Mouse (Mus musculus) v-Abl transformed pro-B cells (cell line): ENCODE results near the gene Olfr723.
"Not testable (repeated sequence)": the region's sequence is repeated elsewhere in the genome, so short reads cannot be mapped to it uniquely, and the experiment has no call there.

ENCODE experiments used
- in situ Hi-C, 2 experiments: fragments of 400-800 bp; cut with MboI; formaldehyde crosslinking; loops; one replicate each; pipeline ENCODE4 v1.15.1; 2025; ENCODE audit not compliant: unreplicated experiment in 2 of 2

Gene Olfr723

DNA sequence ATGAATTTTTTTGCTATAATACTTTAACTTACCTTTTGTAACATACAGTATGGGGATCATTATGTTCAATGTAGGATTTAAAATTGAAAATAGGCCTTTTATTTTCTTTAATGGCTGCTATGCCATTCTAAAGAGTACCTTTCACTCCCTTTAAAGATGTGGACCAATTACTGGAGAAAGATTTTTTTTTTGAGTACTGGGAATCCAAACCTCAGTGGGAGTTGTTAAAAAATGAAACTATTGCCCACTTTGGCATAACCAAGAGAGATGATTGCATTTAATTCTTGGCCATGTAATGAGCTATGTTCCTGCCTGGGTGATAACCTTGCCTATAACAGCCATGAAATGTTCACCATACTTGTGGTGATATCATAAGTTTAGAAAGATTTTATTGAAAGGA is at the start of gene Olfr723:
TSS of gene Olfr723 (minus strand) at position 101 of the 400 bp plus-strand sequence.
- in situ Hi-C loops: not testable (repeated sequence)

DNA sequence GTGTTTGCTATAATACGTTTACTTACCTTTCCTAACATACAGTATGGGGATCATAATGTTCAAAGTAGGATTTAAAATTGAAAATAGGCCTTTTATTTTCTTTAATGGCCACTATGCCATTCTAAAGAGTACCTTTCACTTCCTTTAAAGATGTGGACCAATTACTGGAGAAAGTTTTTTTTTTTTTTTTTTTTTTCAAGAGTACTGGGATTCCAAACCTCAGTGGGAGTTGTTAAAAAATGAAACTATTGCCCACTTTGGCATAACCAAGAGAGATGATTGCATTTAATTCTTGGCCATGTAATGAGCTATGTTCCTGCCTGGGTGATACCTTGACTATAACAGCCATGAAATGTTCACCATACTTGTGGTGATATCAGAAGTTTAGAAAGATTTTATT is 31.6 kb upstream of the Olfr723 start, which contains the start of gene Olfr724:
TSS of gene Olfr724 (minus strand) at position 101 of the 400 bp plus-strand sequence.
- in situ Hi-C loops: not testable (repeated sequence)

DNA sequence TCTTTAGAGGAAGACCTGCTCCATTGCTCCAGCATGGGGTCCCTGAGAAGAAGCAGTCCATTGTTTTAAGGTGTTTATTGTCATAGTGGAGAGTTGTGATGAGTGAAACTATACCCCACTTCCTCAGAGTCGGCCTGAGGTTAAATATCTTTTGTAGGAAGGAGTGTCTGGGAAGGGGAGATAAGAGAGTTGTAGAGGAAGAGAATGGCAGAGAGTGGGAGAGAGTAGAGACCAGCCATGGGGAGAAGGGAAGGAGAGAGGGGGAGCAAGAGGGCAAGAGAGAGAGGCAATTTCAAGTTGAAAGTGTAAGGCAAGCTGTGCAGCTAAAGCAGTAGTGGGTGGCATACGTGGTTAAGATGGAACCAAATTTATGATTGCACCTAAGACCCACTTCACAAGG is 24.3 kb upstream of the Olfr723 start:
- in situ Hi-C loops: no loop called here

DNA sequence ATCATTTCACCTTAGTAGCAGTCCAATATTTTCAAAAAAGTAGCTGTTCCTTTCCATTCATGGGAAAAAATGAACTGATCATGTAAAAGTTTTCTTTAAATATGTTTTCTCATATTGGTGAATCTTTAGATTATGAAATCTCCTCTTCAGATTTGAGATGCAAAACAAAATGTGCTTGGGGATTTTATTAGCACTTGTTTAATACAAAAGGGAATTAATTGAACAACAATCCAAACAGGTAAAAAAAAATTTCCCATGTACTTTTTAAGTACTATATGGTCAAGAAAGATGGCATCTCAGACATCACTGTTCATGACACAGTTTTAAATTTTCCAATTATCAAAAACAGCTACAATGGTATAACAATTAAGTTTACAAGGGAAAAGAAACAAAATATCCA is 29.7 kb downstream of the Olfr723 start, which contains the start of gene Olfr722:
TSS of gene Olfr722 (minus strand) at position 101 of the 400 bp plus-strand sequence.
- in situ Hi-C loops: no loop called here
